Mouse (Mus musculus): ENCODE results near the gene Klhl11. TPM values are rescaled to one million over a fixed set of nuclear protein-coding genes. Genes with fewer than 3 reads are reported as not detected.

The Klhl11 gene
- total and polyA plus RNA-seq, 2 experiments from 2014 or later, result 10.7 to 56.5 TPM

GRCm38 (mm10) chr11:100432002-100432401 lies 40.5 kb downstream of the Klhl11 start:
- Histone ChIP-seq H3K9ac (replicated peaks; ENCODE audit: low read length) (no peak overlapping the region), H3K27ac (no peak overlapping the region), H3K9me3 (ENCODE audit: low read length) (no peaks in the 10 kb centered on the region), H3K4me3 (ENCODE audit: low read length) (no peak overlapping the region), H3K27me3 (ENCODE audit: insufficient read depth, low read length) (no peaks in the 10 kb centered on the region), H3K4me2 (ENCODE audit: low read depth, low read length) (no peak overlapping the region), H3K4me1 (ENCODE audit: insufficient read depth, low read length) (no peaks in the 10 kb centered on the region; the same call in 1 of the 2 replicates), H3K36me3 (ENCODE audit: insufficient read depth, low read length) (peaks cover 9% of the 10 kb centered on the region; the same call in 1 of the 2 replicates)
- WGBS, result 95% methylated on average over 5 of the region's 5 CpGs
- ATAC-seq, result no peak
- TF ChIP-seq CTCF (IDR thresholded peaks at IDR 0.05; ENCODE audit: low read depth), result no peak
- DNase-seq (ENCODE audit: low spot score), result no peak

GRCm38 (mm10) chr11:100430052-100430451 lies 42.5 kb downstream of the Klhl11 start:
- no peak for TF ChIP-seq CTCF (IDR thresholded peaks at IDR 0.05; ENCODE audit: low read depth)

GRCm38 (mm10) chr11:100428612-100429199 lies 43.8 kb downstream of the Klhl11 start:
- H3K9ac ChIP-seq (replicated peaks; ENCODE audit: low read length), result no peak overlapping the region
- no peaks in the 10 kb centered on the region for H3K27me3 ChIP-seq (ENCODE audit: insufficient read depth, low read length)
- DNase-seq (ENCODE audit: low spot score), result peak; percentile 51
- H3K9me3 ChIP-seq (ENCODE audit: low read length), result no peaks in the 10 kb centered on the region
- 32% methylated on average over 9 of the region's 9 CpGs for WGBS
- TF ChIP-seq CTCF (IDR thresholded peaks at IDR 0.05; ENCODE audit: low read depth), result no peak
- no peak overlapping the region for H3K4me2 ChIP-seq (ENCODE audit: low read depth, low read length)
- no peak overlapping the region for H3K4me3 ChIP-seq (ENCODE audit: low read length)
- no peaks in the 10 kb centered on the region; the same call in 1 of the 2 replicates for H3K4me1 ChIP-seq (ENCODE audit: insufficient read depth, low read length)
- no peaks in the 10 kb centered on the region for H3K36me3 ChIP-seq (ENCODE audit: insufficient read depth, low read length)
- H3K27ac ChIP-seq, result peak overlapping the region; percentile 33; the same call in 1 of the 2 replicates
- no peak for ATAC-seq

More at GRCm38 (mm10) chr11:100430052-100430451, 42.5 kb downstream of the Klhl11 start:
- Histone ChIP-seq H3K4me2 (ENCODE audit: low read depth, low read length) (no peak overlapping the region), H3K4me1 (ENCODE audit: insufficient read depth, low read length) (no peaks in the 10 kb centered on the region; the same call in 1 of the 2 replicates), H3K36me3 (ENCODE audit: insufficient read depth, low read length) (no peaks in the 10 kb centered on the region), H3K9me3 (ENCODE audit: low read length) (no peaks in the 10 kb centered on the region), H3K27ac (no peak overlapping the region), H3K9ac (replicated peaks; ENCODE audit: low read length) (no peak overlapping the region), H3K4me3 (ENCODE audit: low read length) (no peak overlapping the region), H3K27me3 (ENCODE audit: insufficient read depth, low read length) (no peaks in the 10 kb centered on the region)
- ATAC-seq, result no peak
- WGBS, result 72% methylated on average over 7 of the region's 7 CpGs
- no peak for DNase-seq (ENCODE audit: low spot score)

GRCm38 (mm10) chr11:100426820-100427219 lies 45.7 kb downstream of the Klhl11 start:
- Histone ChIP-seq H3K4me2 (ENCODE audit: low read depth, low read length) (no peak overlapping the region), H3K4me1 (ENCODE audit: insufficient read depth, low read length) (no peaks in the 10 kb centered on the region; the same call in 1 of the 2 replicates), H3K27ac (no peak overlapping the region), H3K27me3 (ENCODE audit: insufficient read depth, low read length) (no peaks in the 10 kb centered on the region), H3K36me3 (ENCODE audit: insufficient read depth, low read length) (no peaks in the 10 kb centered on the region), H3K9ac (replicated peaks; ENCODE audit: low read length) (no peak overlapping the region), H3K4me3 (ENCODE audit: low read length) (no peak overlapping the region), H3K9me3 (ENCODE audit: low read length) (no peaks in the 10 kb centered on the region)
- ATAC-seq (no peak), DNase-seq (ENCODE audit: low spot score) (no peak)
- WGBS, result 76% methylated on average over 3 of the region's 3 CpGs
- no peak for TF ChIP-seq CTCF (IDR thresholded peaks at IDR 0.05; ENCODE audit: low read depth)

- no peak overlapping the region for H3K27ac ChIP-seq
- 32% methylated on average over 7 of the region's 7 CpGs for WGBS
- H3K9ac ChIP-seq (replicated peaks; ENCODE audit: low read length), result no peak overlapping the region
- no peak overlapping the region for H3K4me2 ChIP-seq (ENCODE audit: low read depth, low read length)
- DNase-seq (ENCODE audit: low spot score), result peak; percentile 72
- H3K4me3 ChIP-seq (ENCODE audit: low read length), result no peak overlapping the region
- no peaks in the 10 kb centered on the region; the same call in 1 of the 2 replicates for H3K4me1 ChIP-seq (ENCODE audit: insufficient read depth, low read length)
- H3K36me3 ChIP-seq (ENCODE audit: insufficient read depth, low read length), result no peaks in the 10 kb centered on the region
- peak; percentile 48; the same call in 1 of the 2 replicates for ATAC-seq
- TF ChIP-seq CTCF (IDR thresholded peaks at IDR 0.05; ENCODE audit: low read depth), result peak; percentile 74
- H3K27me3 ChIP-seq (ENCODE audit: insufficient read depth, low read length), result no peaks in the 10 kb centered on the region
- H3K9me3 ChIP-seq (ENCODE audit: low read length), result no peaks in the 10 kb centered on the region
Measured at GRCm38 (mm10) chr11:100425851-100426250, 46.7 kb downstream of the Klhl11 start.

GRCm38 (mm10) chr11:100423836-100424235 lies 48.7 kb downstream of the Klhl11 start:
- Histone ChIP-seq H3K27me3 (ENCODE audit: insufficient read depth, low read length) (no peaks in the 10 kb centered on the region), H3K36me3 (ENCODE audit: insufficient read depth, low read length) (no peaks in the 10 kb centered on the region), H3K4me3 (ENCODE audit: low read length) (no peak overlapping the region), H3K9ac (replicated peaks; ENCODE audit: low read length) (no peak overlapping the region), H3K4me1 (ENCODE audit: insufficient read depth, low read length) (no peaks in the 10 kb centered on the region), H3K4me2 (ENCODE audit: low read depth, low read length) (no peak overlapping the region), H3K27ac (no peak overlapping the region), H3K9me3 (ENCODE audit: low read length) (no peaks in the 10 kb centered on the region)
- DNase-seq (ENCODE audit: low spot score), result no peak
- 90% methylated on average over 7 of the region's 7 CpGs for WGBS
- TF ChIP-seq CTCF (IDR thresholded peaks at IDR 0.05; ENCODE audit: low read depth), result no peak
- ATAC-seq, result no peak

- H3K4me2 ChIP-seq (ENCODE audit: low read depth, low read length), result no peak overlapping the region
- no peak for TF ChIP-seq CTCF (IDR thresholded peaks at IDR 0.05; ENCODE audit: low read depth)
- no peak overlapping the region for H3K27ac ChIP-seq
- no peaks in the 10 kb centered on the region for H3K27me3 ChIP-seq (ENCODE audit: insufficient read depth, low read length)
- no peaks in the 10 kb centered on the region for H3K36me3 ChIP-seq (ENCODE audit: insufficient read depth, low read length)
- no peak overlapping the region for H3K4me3 ChIP-seq (ENCODE audit: low read length)
- H3K9ac ChIP-seq (replicated peaks; ENCODE audit: low read length), result no peak overlapping the region
- DNase-seq (ENCODE audit: low spot score) (no peak), ATAC-seq (no peak)
- H3K9me3 ChIP-seq (ENCODE audit: low read length), result no peaks in the 10 kb centered on the region
- H3K4me1 ChIP-seq (ENCODE audit: insufficient read depth, low read length), result no peaks in the 10 kb centered on the region
- 34% methylated on average over 8 of the region's 8 CpGs for WGBS
Measured at GRCm38 (mm10) chr11:100421537-100421936, 51.0 kb downstream of the Klhl11 start.

Measured in hindbrain, postnatal 0 days (tissue).